Mouse (Mus musculus) heart, postnatal 0 days (tissue): ENCODE results near the gene Arsa.

ENCODE experiments used
- CTCF ChIP-seq: IDR thresholded peaks from 2 replicates; pipeline ENCODE4 v1.5.1; 2016; ENCODE audit warnings: antibody characterized with exemption, control low read depth, low read depth
- EP300 ChIP-seq: IDR thresholded peaks from 2 replicates; pipeline ENCODE4 v1.6.1; 2016; ENCODE audit warnings: antibody characterized with exemption, low read depth

DNA sequence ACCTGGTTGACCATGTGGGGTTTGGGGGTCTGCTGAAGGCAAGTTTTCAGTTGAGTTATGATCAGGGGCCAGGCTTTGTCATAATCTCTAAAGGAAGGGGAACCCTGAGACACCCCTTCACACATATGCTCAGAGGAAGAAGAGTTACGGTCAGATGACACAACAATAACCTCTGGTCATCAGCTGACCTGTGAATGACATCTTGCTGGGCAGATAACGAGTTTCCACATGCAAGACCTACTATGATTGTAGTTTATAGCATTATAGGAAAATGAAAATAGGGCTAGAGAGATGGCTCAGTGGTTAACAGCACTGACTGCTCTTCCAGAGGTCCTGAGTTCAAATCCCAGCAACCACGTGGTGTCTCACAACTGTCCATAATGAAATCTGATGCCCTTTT, 1.4 kb upstream of the Arsa start:
- TF ChIP-seq CTCF = no peak
- TF ChIP-seq EP300 = no peak
